Mouse (Mus musculus): ENCODE data around the gene Bglap. TPM values are rescaled to one million over a fixed set of nuclear protein-coding genes. Genes with fewer than 3 reads are reported as not detected.
"Not testable (repeated sequence)": the region's sequence is repeated elsewhere in the genome, so short reads cannot be mapped to it uniquely, and the experiment has no call there.

Bglap gene
- total and polyA plus RNA-seq, 3 experiments = not detected

DNA sequence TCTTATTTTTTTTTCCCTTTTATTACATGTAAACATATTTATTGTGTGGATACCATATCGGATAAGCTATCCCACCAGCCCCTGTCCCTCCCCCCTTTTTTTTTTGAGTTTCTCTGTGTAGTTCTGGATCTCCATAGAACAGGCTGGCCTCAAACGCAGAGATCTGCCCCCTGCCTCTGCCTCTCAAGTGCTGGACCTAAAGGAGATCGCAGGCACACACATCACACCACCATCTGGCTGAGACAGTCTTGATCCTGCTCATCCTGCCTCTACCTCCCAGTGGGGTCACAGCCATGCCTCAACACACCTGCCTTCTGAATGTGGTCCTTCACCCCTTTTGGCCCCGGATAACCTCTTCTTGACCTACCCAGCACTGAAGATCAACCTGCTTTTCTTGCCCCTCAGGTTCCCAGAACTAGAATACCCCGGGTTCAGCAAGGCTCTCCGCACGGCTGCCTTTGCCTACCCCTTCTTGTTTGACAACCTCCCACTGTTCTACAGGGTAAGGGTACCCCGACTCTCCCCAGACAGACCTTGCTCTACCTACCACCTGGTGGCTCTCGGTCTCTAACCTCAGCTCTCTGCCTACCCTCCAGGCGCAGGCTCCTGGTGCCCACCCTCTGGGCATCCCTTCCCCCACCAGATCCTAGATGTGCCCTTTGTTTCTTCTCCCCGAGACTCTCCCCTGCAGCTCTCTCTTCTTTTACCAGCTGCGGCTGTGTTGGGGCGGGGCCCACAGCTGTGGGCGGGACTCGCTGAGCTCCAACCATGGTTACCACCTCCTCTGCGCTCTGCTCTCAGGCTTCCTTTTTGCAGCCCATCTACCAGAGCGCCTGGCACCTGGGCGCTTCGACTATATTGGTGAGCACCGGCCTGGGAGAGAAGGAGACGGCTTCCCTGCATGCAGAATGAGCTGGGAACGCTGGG lies 2.6 kb downstream of the Bglap start:
- H3K4me3 ChIP-seq (replicated peaks in 1 of 3; ENCODE audit: low read depth in 2 of 3, low read length in 2 of 3, poor library complexity in 1 of 3); H3K27ac ChIP-seq (ENCODE audit: insufficient read depth, low read depth); H3K9me3 ChIP-seq (replicated peaks; ENCODE audit: low read length); H3K27me3 ChIP-seq (replicated peaks); H3K79me2 ChIP-seq (replicated peaks; ENCODE audit: control insufficient read depth, extremely low read depth, insufficient read depth, poor library complexity, severe bottlenecking); in situ Hi-C loops (cut with MboI; ENCODE audit: low pct_ligation_motif_present, low pct_unique_long_range_greater_than_20kb, low sequenced_read_pairs); dilution Hi-C loops (cut with MboI; ENCODE audit: extremely low pct_ligation_motif_present, extremely low pct_unique_long_range_greater_than_20kb, low sequenced_read_pairs); H3K4me1 ChIP-seq (ENCODE audit: control insufficient read depth in 1 of 2, insufficient read depth in 2 of 2); H3K9ac ChIP-seq (ENCODE audit: insufficient read depth, low read depth); H3K36me3 ChIP-seq (replicated peaks in 1 of 2; ENCODE audit: control insufficient read depth in 1 of 2, insufficient read depth in 1 of 2, low read length in 1 of 2): not testable (repeated sequence)
- peak; percentile 31 for DNase-seq (ENCODE audit: extremely low read depth)
- peak overlapping the region; percentile 60 for H3K4me2 ChIP-seq (ENCODE audit: insufficient read depth, low read depth, poor library complexity, severe bottlenecking)

GRCm38 (mm10) chr3:88378599-88378998 lies 5.7 kb downstream of the Bglap start, which contains the start of gene Bglap2:
Bglap2 (minus strand) TSS chr3:88378699.
- dilution Hi-C loops (cut with MboI; ENCODE audit: extremely low pct_ligation_motif_present, extremely low pct_unique_long_range_greater_than_20kb, low sequenced_read_pairs); H3K27ac ChIP-seq (ENCODE audit: insufficient read depth, low read depth); H3K79me2 ChIP-seq (replicated peaks; ENCODE audit: control insufficient read depth, extremely low read depth, insufficient read depth, poor library complexity, severe bottlenecking); H3K27me3 ChIP-seq (replicated peaks); H3K36me3 ChIP-seq (replicated peaks in 1 of 2; ENCODE audit: control insufficient read depth in 1 of 2, insufficient read depth in 1 of 2, low read length in 1 of 2); H3K4me1 ChIP-seq (ENCODE audit: control insufficient read depth in 1 of 2, insufficient read depth in 2 of 2); H3K9ac ChIP-seq (ENCODE audit: insufficient read depth, low read depth); H3K9me3 ChIP-seq (replicated peaks; ENCODE audit: low read length); H3K4me3 ChIP-seq (replicated peaks in 1 of 3; ENCODE audit: low read depth in 2 of 3, low read length in 2 of 3, poor library complexity in 1 of 3); H3K4me2 ChIP-seq (ENCODE audit: insufficient read depth, low read depth, poor library complexity, severe bottlenecking); DNase-seq (ENCODE audit: extremely low read depth); in situ Hi-C loops (cut with MboI; ENCODE audit: low pct_ligation_motif_present, low pct_unique_long_range_greater_than_20kb, low sequenced_read_pairs): not testable (repeated sequence)

GRCm38 (mm10) chr3:88376644-88377043 lies 7.6 kb downstream of the Bglap start:
- H3K9ac ChIP-seq (ENCODE audit: insufficient read depth, low read depth); H3K4me1 ChIP-seq (ENCODE audit: control insufficient read depth in 1 of 2, insufficient read depth in 2 of 2); H3K27ac ChIP-seq (ENCODE audit: insufficient read depth, low read depth); H3K9me3 ChIP-seq (replicated peaks; ENCODE audit: low read length); H3K27me3 ChIP-seq (replicated peaks); in situ Hi-C loops (cut with MboI; ENCODE audit: low pct_ligation_motif_present, low pct_unique_long_range_greater_than_20kb, low sequenced_read_pairs); dilution Hi-C loops (cut with MboI; ENCODE audit: extremely low pct_ligation_motif_present, extremely low pct_unique_long_range_greater_than_20kb, low sequenced_read_pairs); H3K4me3 ChIP-seq (replicated peaks in 1 of 3; ENCODE audit: low read depth in 2 of 3, low read length in 2 of 3, poor library complexity in 1 of 3); DNase-seq (ENCODE audit: extremely low read depth); H3K4me2 ChIP-seq (ENCODE audit: insufficient read depth, low read depth, poor library complexity, severe bottlenecking); H3K36me3 ChIP-seq (replicated peaks in 1 of 2; ENCODE audit: control insufficient read depth in 1 of 2, insufficient read depth in 1 of 2, low read length in 1 of 2); H3K79me2 ChIP-seq (replicated peaks; ENCODE audit: control insufficient read depth, extremely low read depth, insufficient read depth, poor library complexity, severe bottlenecking): not testable (repeated sequence)

DNA sequence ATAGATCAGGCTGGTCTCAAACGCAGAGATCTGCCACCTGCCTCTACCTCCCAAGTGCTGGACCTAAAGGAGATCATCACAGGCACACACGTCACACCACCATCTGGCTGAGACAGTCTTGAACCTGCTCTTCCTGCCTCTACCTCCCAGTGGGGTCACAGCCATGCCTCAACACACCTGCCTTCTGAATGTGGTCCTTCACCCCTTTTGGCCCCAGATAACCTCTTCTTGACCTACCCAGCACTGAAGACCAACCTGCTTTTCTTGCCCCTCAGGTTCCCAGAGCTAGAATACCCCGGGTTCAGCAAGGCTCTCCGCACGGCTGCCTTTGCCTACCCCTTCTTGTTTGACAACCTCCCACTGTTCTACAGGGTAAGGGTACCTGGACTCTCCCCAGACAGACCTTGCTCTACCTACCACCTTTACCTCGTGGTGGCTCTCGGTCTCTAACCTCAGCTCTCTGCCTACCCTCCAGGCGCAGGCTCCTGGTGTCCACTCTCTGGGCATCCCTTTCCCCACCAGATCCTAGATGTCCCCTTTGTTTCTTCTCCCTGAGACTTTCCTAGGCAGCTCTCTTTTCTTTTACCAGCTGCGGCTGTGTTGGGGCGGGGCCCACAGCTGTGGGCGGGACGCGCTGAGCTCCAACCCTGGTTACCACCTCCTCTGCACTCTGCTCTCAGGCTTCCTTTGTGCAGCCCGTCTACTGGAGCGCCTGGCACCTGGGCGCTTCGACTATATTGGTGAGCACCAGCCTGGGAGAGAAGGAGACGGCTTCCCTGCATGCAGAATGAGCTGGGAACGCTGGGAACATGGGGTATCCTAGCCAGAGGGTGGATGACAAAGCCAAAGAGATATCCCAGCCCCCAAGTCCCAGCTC lies 8.3 kb downstream of the Bglap start:
- H3K9ac ChIP-seq (ENCODE audit: insufficient read depth, low read depth); H3K4me1 ChIP-seq (ENCODE audit: control insufficient read depth in 1 of 2, insufficient read depth in 2 of 2); H3K4me3 ChIP-seq (replicated peaks in 1 of 3; ENCODE audit: low read depth in 2 of 3, low read length in 2 of 3, poor library complexity in 1 of 3); H3K36me3 ChIP-seq (replicated peaks in 1 of 2; ENCODE audit: control insufficient read depth in 1 of 2, insufficient read depth in 1 of 2, low read length in 1 of 2); in situ Hi-C loops (cut with MboI; ENCODE audit: low pct_ligation_motif_present, low pct_unique_long_range_greater_than_20kb, low sequenced_read_pairs); H3K27ac ChIP-seq (ENCODE audit: insufficient read depth, low read depth); dilution Hi-C loops (cut with MboI; ENCODE audit: extremely low pct_ligation_motif_present, extremely low pct_unique_long_range_greater_than_20kb, low sequenced_read_pairs); H3K4me2 ChIP-seq (ENCODE audit: insufficient read depth, low read depth, poor library complexity, severe bottlenecking); H3K27me3 ChIP-seq (replicated peaks); H3K79me2 ChIP-seq (replicated peaks; ENCODE audit: control insufficient read depth, extremely low read depth, insufficient read depth, poor library complexity, severe bottlenecking); H3K9me3 ChIP-seq (replicated peaks; ENCODE audit: low read length): not testable (repeated sequence)
- peak; percentile 25; the same call in 1 of the 2 replicates for TF ChIP-seq ZMIZ1 (IDR thresholded peaks at IDR 0.05; ENCODE audit: low read depth, low read length)
- TF ChIP-seq POLR2A (IDR thresholded peaks at IDR 0.05; ENCODE audit: low read depth, low read length) = peak; percentile 42
- DNase-seq (ENCODE audit: extremely low read depth) = peak; percentile 33

GRCm38 (mm10) chr3:88372643-88373042 lies 11.6 kb downstream of the Bglap start, which contains the start of gene Bglap3:
Bglap3 (minus strand) TSS chr3:88372743.
- H3K79me2 ChIP-seq (replicated peaks; ENCODE audit: control insufficient read depth, extremely low read depth, insufficient read depth, poor library complexity, severe bottlenecking); H3K4me2 ChIP-seq (ENCODE audit: insufficient read depth, low read depth, poor library complexity, severe bottlenecking); dilution Hi-C loops (cut with MboI; ENCODE audit: extremely low pct_ligation_motif_present, extremely low pct_unique_long_range_greater_than_20kb, low sequenced_read_pairs); H3K4me3 ChIP-seq (replicated peaks in 1 of 3; ENCODE audit: low read depth in 2 of 3, low read length in 2 of 3, poor library complexity in 1 of 3); DNase-seq (ENCODE audit: extremely low read depth); in situ Hi-C loops (cut with MboI; ENCODE audit: low pct_ligation_motif_present, low pct_unique_long_range_greater_than_20kb, low sequenced_read_pairs); H3K4me1 ChIP-seq (ENCODE audit: control insufficient read depth in 1 of 2, insufficient read depth in 2 of 2); H3K9ac ChIP-seq (ENCODE audit: insufficient read depth, low read depth); H3K27me3 ChIP-seq (replicated peaks); H3K27ac ChIP-seq (ENCODE audit: insufficient read depth, low read depth); H3K9me3 ChIP-seq (replicated peaks; ENCODE audit: low read length); H3K36me3 ChIP-seq (replicated peaks in 1 of 2; ENCODE audit: control insufficient read depth in 1 of 2, insufficient read depth in 1 of 2, low read length in 1 of 2): not testable (repeated sequence)

Measured in CH12.LX (cell line).